Comparison of ENCODE assay signal across 7 mouse cellular contexts in genomic region chr12:26071610-26072009, GRCm38 (mm10).
DNase-seq lines count a peak whose midpoint lies in the region; ATAC-seq and TF ChIP-seq lines count a peak whose summit lies in the region.

No protein-coding gene starts in this region.

- no peak for ATAC-seq in embryonic facial prominence, embryonic 12.5 days (ENCODE audit: insufficient number of reproducible peaks, insufficient read depth, low FRiP score, low TSS enrichment)

- DNase-seq in MEL (ENCODE audit: low read depth, low spot score), result peak; percentile 38
- DNase-seq in adrenal gland, postnatal 36 days, result peak; percentile 61 to 67
- peak; percentile 59 to 79 for DNase-seq in heart, postnatal 14 days
- peak; percentile 71 to 84 for DNase-seq in layer of hippocampus, postnatal 14 days (ENCODE audit: low spot score in 2 of 2)
- peak; percentile 68 for DNase-seq in midbrain, embryonic 10.5 days (ENCODE audit: low spot score)
- DNase-seq in spleen, adult 2 months (ENCODE audit: low read depth in 1 of 2, low spot score in 2 of 2), result peak; percentile 64 to 69

- no peaks in the 10 kb centered on the region for H3K4me1 ChIP-seq in MEL (ENCODE audit: control insufficient read depth in 1 of 2, insufficient read depth in 2 of 2, low read length in 2 of 2)
- peaks cover 10% of the 10 kb centered on the region for H3K4me1 ChIP-seq in embryonic facial prominence, embryonic 12.5 days
- peaks cover 24% of the 10 kb centered on the region for H3K4me1 ChIP-seq in midbrain, embryonic 10.5 days
- peaks cover 7% of the 10 kb centered on the region; the same call in 1 of the 2 replicates for H3K4me1 ChIP-seq in spleen, adult 2 months (ENCODE audit: control insufficient read depth, insufficient read depth, insufficient read length)

- H3K36me3 ChIP-seq in MEL (ENCODE audit: control insufficient read depth in 1 of 2, insufficient read depth in 2 of 2, low read length in 2 of 2), result no peaks in the 10 kb centered on the region
- H3K36me3 ChIP-seq in embryonic facial prominence, embryonic 12.5 days, result no peaks in the 10 kb centered on the region
- H3K36me3 ChIP-seq in midbrain, embryonic 10.5 days, result no peaks in the 10 kb centered on the region
- H3K36me3 ChIP-seq in spleen, adult 2 months (ENCODE audit: control insufficient read depth, insufficient read depth, low read length), result no peaks in the 10 kb centered on the region

- peak; percentile 18 to 56 (median 41); a peak in 5 of 6 replicates for TF ChIP-seq CTCF in MEL (IDR thresholded peaks at IDR 0.05 in 2 of 3, conservative IDR thresholded peaks at IDR 0.05 in 1 of 3; ENCODE audit: control insufficient read depth in 1 of 3, insufficient read depth in 1 of 3, low read depth in 2 of 3, low read length in 3 of 3, poor library complexity in 1 of 3, severe bottlenecking in 1 of 3)
- peak; percentile 65; the same call in 1 of the 2 replicates for TF ChIP-seq CTCF in spleen, adult 2 months (IDR thresholded peaks at IDR 0.05; ENCODE audit: extremely low read depth, insufficient read depth, insufficient read length, insufficient replicate concordance)

- H3K27ac ChIP-seq in MEL (ENCODE audit: control insufficient read depth, low read depth, low read length), result no peak overlapping the region
- no peak overlapping the region for H3K27ac ChIP-seq in embryonic facial prominence, embryonic 12.5 days
- no peak overlapping the region for H3K27ac ChIP-seq in midbrain, embryonic 10.5 days (replicated peaks)
- no peak overlapping the region for H3K27ac ChIP-seq in spleen, adult 2 months (ENCODE audit: insufficient read depth, low read length)

- H3K9ac ChIP-seq in MEL (ENCODE audit: control insufficient read depth, low read depth, low read length, poor library complexity, severe bottlenecking), result no peak overlapping the region
- no peak overlapping the region for H3K9ac ChIP-seq in embryonic facial prominence, embryonic 12.5 days

- no peak for TF ChIP-seq POLR2A in MEL (IDR thresholded peaks at IDR 0.05; ENCODE audit: control insufficient read depth in 1 of 2, insufficient read depth in 1 of 2, low read depth in 1 of 2, low read length in 2 of 2, poor library complexity in 1 of 2)
- TF ChIP-seq POLR2A in spleen, adult 2 months (IDR thresholded peaks at IDR 0.05; ENCODE audit: low read depth, low read length), result no peak

- TF ChIP-seq RAD21 in MEL (IDR thresholded peaks at IDR 0.05; ENCODE audit: low read depth, low read length), result peak; percentile 57

- intact Hi-C loops in heart, postnatal 14 days (cut with DNase I), result loop anchor here (10.0 kb wide), 5 partner anchors 153 to 1047 kb away; partner anchors contain the start of gene Id2

- H3K4me2 ChIP-seq in embryonic facial prominence, embryonic 12.5 days (replicated peaks), result peak overlapping the region; percentile 18; the same call in 1 of the 2 replicates

- H3K9me3 ChIP-seq in MEL (replicated peaks; ENCODE audit: insufficient read depth, low read length), result no peaks in the 10 kb centered on the region
- H3K9me3 ChIP-seq in embryonic facial prominence, embryonic 12.5 days, result no peaks in the 10 kb centered on the region
- no peaks in the 10 kb centered on the region for H3K9me3 ChIP-seq in midbrain, embryonic 10.5 days (replicated peaks)

- WGBS in embryonic facial prominence, embryonic 12.5 days, result 6% methylated on average over 3 of the region's 3 CpGs
- 13% methylated on average over 3 of the region's 3 CpGs for WGBS in midbrain, embryonic 10.5 days
- 16% methylated on average over 3 of the region's 3 CpGs for WGBS in spleen, adult 2 months

- H3K79me2 ChIP-seq in MEL (ENCODE audit: control insufficient read depth, insufficient read depth, low read length, poor library complexity), result no peaks in the 10 kb centered on the region

- H3K4me3 ChIP-seq in MEL (ENCODE audit: control insufficient read depth in 1 of 2, insufficient read depth in 1 of 2, low read depth in 2 of 2, low read length in 2 of 2), result no peak overlapping the region
- no peak overlapping the region for H3K4me3 ChIP-seq in embryonic facial prominence, embryonic 12.5 days
- no peak overlapping the region for H3K4me3 ChIP-seq in midbrain, embryonic 10.5 days
- H3K4me3 ChIP-seq in spleen, adult 2 months (ENCODE audit: extremely low read depth, insufficient read depth, insufficient read length), result no peak overlapping the region

- H3K27me3 ChIP-seq in MEL (ENCODE audit: control insufficient read depth in 1 of 2, insufficient read depth in 2 of 2, low read length in 2 of 2), result no peaks in the 10 kb centered on the region
- no peaks in the 10 kb centered on the region for H3K27me3 ChIP-seq in embryonic facial prominence, embryonic 12.5 days
- H3K27me3 ChIP-seq in midbrain, embryonic 10.5 days (ENCODE audit: low read depth, poor library complexity, severe bottlenecking), result peaks cover 24% of the 10 kb centered on the region
- H3K27me3 ChIP-seq in spleen, adult 2 months (ENCODE audit: control insufficient read depth, insufficient read depth, low read length), result no peaks in the 10 kb centered on the region

- TF ChIP-seq EP300 in MEL (IDR thresholded peaks at IDR 0.05; ENCODE audit: low read depth in 1 of 2, low read length in 2 of 2), result no peak

TF ChIP-seq in MEL, 35 proteins besides CTCF, POLR2A, EP300 and RAD21:
- TF ChIP-seq SMC3 (IDR thresholded peaks at IDR 0.05; ENCODE audit: low read depth, low read length) (peak; percentile 58), SIN3A (IDR thresholded peaks at IDR 0.05; ENCODE audit: low read length) (no peak)
